Mouse (Mus musculus) liver, embryonic 12.5 days (tissue): ENCODE data around the gene Psip1. TPM values are rescaled to one million over a fixed set of nuclear protein-coding genes. Genes with fewer than 3 reads are reported as not detected.
"Not testable (repeated sequence)": the region's sequence is repeated elsewhere in the genome, so short reads cannot be mapped to it uniquely, and the experiment has no call there.

ENCODE experiments used
- ATAC-seq: fragments of 200-750 bp; cut with Nextera tagmentation; 2 replicates; pipeline ENCODE4 v1.8.0; 2017; ENCODE audit warnings: moderate number of reproducible peaks, mild to moderate bottlenecking, moderate library complexity
- H3K27ac ChIP-seq: fragments of 300-500 bp; sonication (generic); 2 replicates; pipeline ENCODE4 v1.5.1; 2016; ENCODE audit warnings: mild to moderate bottlenecking
- H3K27me3 ChIP-seq: fragments of 300-500 bp; sonication (generic); replicated peaks from 2 replicates; pipeline ENCODE4 v1.6.1; 2016; ENCODE audit warnings: mild to moderate bottlenecking, moderate library complexity
- H3K36me3 ChIP-seq: fragments of 300-500 bp; sonication (generic); 2 replicates; pipeline ENCODE4 v1.6.1; 2016; ENCODE audit warnings: mild to moderate bottlenecking, moderate library complexity
- H3K4me1 ChIP-seq: fragments of 300-500 bp; sonication (generic); 2 replicates; pipeline ENCODE4 v1.6.1; 2016
- H3K4me2 ChIP-seq: fragments of 300-500 bp; sonication (generic); 2 replicates; pipeline ENCODE4 v1.6.1; 2016; ENCODE audit warnings: mild to moderate bottlenecking, moderate library complexity
- H3K4me3 ChIP-seq: fragments of 300-500 bp; sonication (generic); 2 replicates; pipeline ENCODE4 v1.5.1; 2016; ENCODE audit warnings: mild to moderate bottlenecking, moderate library complexity
- H3K9ac ChIP-seq: fragments of 300-500 bp; sonication (generic); 2 replicates; pipeline ENCODE4 v1.6.1; 2016; ENCODE audit warnings: mild to moderate bottlenecking, moderate library complexity
- H3K9me3 ChIP-seq: fragments of 300-500 bp; sonication (generic); replicated peaks from 2 replicates; pipeline ENCODE4 v1.6.1; 2016; ENCODE audit warnings: mild to moderate bottlenecking, moderate library complexity
- WGBS: fragments of 180-500 bp; shearing (Covaris S2); methylation state at CpG from one replicate; pipeline ENCODE4 v1.1.7; 2016; ENCODE audit not compliant: insufficient replicate concordance; 5-methylcytosine and 5-hydroxymethylcytosine counted together
- polyA plus RNA-seq: library from polyadenylated mRNA; unstranded; fragments of >200 nt; fragmentation: Nextera tagmentation; extraction: Ambion mirVana; gene quantifications from 2 replicates; pipeline ENCODE4 v1.2.1, GENCODE M21; 2016

Psip1 gene
- polyA plus RNA-seq, 1 experiment from 2014 or later: 92.0 TPM

GRCm38 (mm10) chr4:83520308-83520707 is 34.0 kb upstream of the Psip1 start:
- peaks cover 12% of the 10 kb centered on the region for H3K4me1 ChIP-seq
- H3K9ac ChIP-seq: no peak overlapping the region
- WGBS: 69% methylated on average over 4 of the region's 4 CpGs
- H3K36me3 ChIP-seq: no peaks in the 10 kb centered on the region
- H3K9me3 ChIP-seq: no peaks in the 10 kb centered on the region
- no peak overlapping the region for H3K4me3 ChIP-seq
- no peak overlapping the region for H3K27ac ChIP-seq
- no peak overlapping the region for H3K4me2 ChIP-seq
- no peaks in the 10 kb centered on the region for H3K27me3 ChIP-seq
- no peak for ATAC-seq

GRCm38 (mm10) chr4:83519807-83520206 is 33.5 kb upstream of the Psip1 start:
- no peaks in the 10 kb centered on the region for H3K27me3 ChIP-seq
- H3K4me3 ChIP-seq: no peak overlapping the region
- no peak overlapping the region for H3K4me2 ChIP-seq
- ATAC-seq: no peak
- H3K36me3 ChIP-seq: no peaks in the 10 kb centered on the region
- H3K4me1 ChIP-seq: peaks cover 12% of the 10 kb centered on the region
- H3K9ac ChIP-seq: no peak overlapping the region
- H3K27ac ChIP-seq: no peak overlapping the region
- H3K9me3 ChIP-seq: no peaks in the 10 kb centered on the region

GRCm38 (mm10) chr4:83519148-83519547 is 32.9 kb upstream of the Psip1 start:
- ATAC-seq: no peak
- 67% methylated on average over 2 of the region's 2 CpGs for WGBS

GRCm38 (mm10) chr4:83516144-83516543 is 29.9 kb upstream of the Psip1 start:
- not testable (repeated sequence) for H3K27ac ChIP-seq, H3K4me1 ChIP-seq, H3K36me3 ChIP-seq, H3K9ac ChIP-seq, H3K4me2 ChIP-seq, H3K4me3 ChIP-seq, H3K27me3 ChIP-seq, ATAC-seq, H3K9me3 ChIP-seq
- WGBS: 85% methylated on average over 5 of the region's 6 CpGs

More at GRCm38 (mm10) chr4:83519148-83519547, 32.9 kb upstream of the Psip1 start:
- H3K9me3 ChIP-seq: no peaks in the 10 kb centered on the region
- H3K27ac ChIP-seq: no peak overlapping the region
- H3K27me3 ChIP-seq: no peaks in the 10 kb centered on the region
- H3K9ac ChIP-seq: no peak overlapping the region
- H3K4me1 ChIP-seq: peaks cover 6% of the 10 kb centered on the region
- no peak overlapping the region for H3K4me2 ChIP-seq
- no peak overlapping the region for H3K4me3 ChIP-seq
- H3K36me3 ChIP-seq: no peaks in the 10 kb centered on the region

GRCm38 (mm10) chr4:83514976-83515669 is 28.9 kb upstream of the Psip1 start:
- no peak overlapping the region for H3K27ac ChIP-seq
- WGBS: 73% methylated on average over 10 of the region's 10 CpGs
- H3K36me3 ChIP-seq: no peaks in the 10 kb centered on the region
- H3K4me2 ChIP-seq: no peak overlapping the region
- no peaks in the 10 kb centered on the region for H3K9me3 ChIP-seq
- peaks cover 10% of the 10 kb centered on the region for H3K27me3 ChIP-seq
- no peaks in the 10 kb centered on the region for H3K4me1 ChIP-seq
- no peak overlapping the region for H3K9ac ChIP-seq
- H3K4me3 ChIP-seq: no peak overlapping the region
- ATAC-seq: no peak

GRCm38 (mm10) chr4:83514183-83514582 is 27.9 kb upstream of the Psip1 start:
- Histone ChIP-seq H3K4me2 (no peak overlapping the region), H3K9ac (no peak overlapping the region), H3K9me3 (no peaks in the 10 kb centered on the region), H3K27ac (no peak overlapping the region), H3K4me3 (no peak overlapping the region), H3K27me3 (peaks cover 12% of the 10 kb centered on the region), H3K36me3 (no peaks in the 10 kb centered on the region), H3K4me1 (no peaks in the 10 kb centered on the region)
- 61% methylated on average over 1 of the region's 1 CpGs for WGBS
- ATAC-seq: no peak

- WGBS: 28% methylated on average over 2 of the region's 2 CpGs
- H3K36me3 ChIP-seq: no peaks in the 10 kb centered on the region
- no peak overlapping the region for H3K27ac ChIP-seq
- no peaks in the 10 kb centered on the region for H3K4me1 ChIP-seq
- H3K4me2 ChIP-seq: no peak overlapping the region
- no peak for ATAC-seq
- no peak overlapping the region for H3K9ac ChIP-seq
- peaks cover 12% of the 10 kb centered on the region for H3K27me3 ChIP-seq
- no peaks in the 10 kb centered on the region for H3K9me3 ChIP-seq
- H3K4me3 ChIP-seq: no peak overlapping the region
These were observed 26.4 kb upstream of the Psip1 start for GRCm38 (mm10) chr4:83512644-83513043.

GRCm38 (mm10) chr4:83512217-83512616 is 26.0 kb upstream of the Psip1 start:
- Histone ChIP-seq H3K4me3 (no peak overlapping the region), H3K9me3 (no peaks in the 10 kb centered on the region), H3K4me1 (no peaks in the 10 kb centered on the region), H3K36me3 (no peaks in the 10 kb centered on the region), H3K9ac (no peak overlapping the region), H3K4me2 (no peak overlapping the region), H3K27me3 (peaks cover 12% of the 10 kb centered on the region), H3K27ac (no peak overlapping the region)
- ATAC-seq: no peak
- WGBS: 75% methylated on average over 3 of the region's 3 CpGs

GRCm38 (mm10) chr4:83511083-83511482 is 24.8 kb upstream of the Psip1 start:
- H3K36me3 ChIP-seq: no peaks in the 10 kb centered on the region
- H3K27ac ChIP-seq: no peak overlapping the region
- peaks cover 12% of the 10 kb centered on the region for H3K27me3 ChIP-seq
- H3K4me2 ChIP-seq: no peak overlapping the region
- WGBS: 60% methylated on average over 8 of the region's 8 CpGs
- no peak overlapping the region for H3K4me3 ChIP-seq
- no peak for ATAC-seq
- H3K4me1 ChIP-seq: no peaks in the 10 kb centered on the region
- H3K9ac ChIP-seq: no peak overlapping the region
- H3K9me3 ChIP-seq: no peaks in the 10 kb centered on the region

- H3K4me3 ChIP-seq: no peak overlapping the region
- H3K9ac ChIP-seq: no peak overlapping the region
- H3K27ac ChIP-seq: no peak overlapping the region
- no peaks in the 10 kb centered on the region for H3K4me1 ChIP-seq
- H3K27me3 ChIP-seq: peaks cover 12% of the 10 kb centered on the region
- no peaks in the 10 kb centered on the region for H3K9me3 ChIP-seq
- no peaks in the 10 kb centered on the region for H3K36me3 ChIP-seq
- WGBS: 38% methylated on average over 2 of the region's 2 CpGs
- no peak overlapping the region for H3K4me2 ChIP-seq
- ATAC-seq: no peak
These were observed 23.3 kb upstream of the Psip1 start for GRCm38 (mm10) chr4:83509600-83509999.

- no peaks in the 10 kb centered on the region for H3K36me3 ChIP-seq
- H3K4me2 ChIP-seq: no peak overlapping the region
- H3K27ac ChIP-seq: no peak overlapping the region
- peaks cover 4% of the 10 kb centered on the region; the same call in 1 of the 2 replicates for H3K4me1 ChIP-seq
- H3K4me3 ChIP-seq: no peak overlapping the region
- H3K9me3 ChIP-seq: no peaks in the 10 kb centered on the region
- 43% methylated on average over 7 of the region's 7 CpGs for WGBS
- no peak for ATAC-seq
- H3K9ac ChIP-seq: no peak overlapping the region
- peaks cover 3% of the 10 kb centered on the region; the same call in 1 of the 2 replicates for H3K27me3 ChIP-seq
These were observed 14.8 kb upstream of the Psip1 start for GRCm38 (mm10) chr4:83501037-83501430.

GRCm38 (mm10) chr4:83500154-83501036 is 14.1 kb upstream of the Psip1 start:
- Histone ChIP-seq H3K27me3 (peaks cover 3% of the 10 kb centered on the region; the same call in 1 of the 2 replicates), H3K9me3 (no peaks in the 10 kb centered on the region), H3K4me1 (peaks cover 4% of the 10 kb centered on the region; the same call in 1 of the 2 replicates), H3K27ac (no peak overlapping the region), H3K9ac (no peak overlapping the region), H3K4me2 (peak overlapping the region; percentile 45), H3K4me3 (no peak overlapping the region), H3K36me3 (no peaks in the 10 kb centered on the region)
- ATAC-seq: no peak
- WGBS: 17% methylated on average over 22 of the region's 22 CpGs
